Mouse (Mus musculus) adrenal gland, adult (tissue): ENCODE results near the gene Med23.

Experiments used
- DNase-seq, 2 experiments: peaks; one replicate each; pipeline ENCODE4 v3.0.0; 2022 to 2023; ENCODE audit warnings: low spot score in 1 of 2; ENCODE audit not compliant: inconsistent age in 2 of 2

Med23 gene

DNA sequence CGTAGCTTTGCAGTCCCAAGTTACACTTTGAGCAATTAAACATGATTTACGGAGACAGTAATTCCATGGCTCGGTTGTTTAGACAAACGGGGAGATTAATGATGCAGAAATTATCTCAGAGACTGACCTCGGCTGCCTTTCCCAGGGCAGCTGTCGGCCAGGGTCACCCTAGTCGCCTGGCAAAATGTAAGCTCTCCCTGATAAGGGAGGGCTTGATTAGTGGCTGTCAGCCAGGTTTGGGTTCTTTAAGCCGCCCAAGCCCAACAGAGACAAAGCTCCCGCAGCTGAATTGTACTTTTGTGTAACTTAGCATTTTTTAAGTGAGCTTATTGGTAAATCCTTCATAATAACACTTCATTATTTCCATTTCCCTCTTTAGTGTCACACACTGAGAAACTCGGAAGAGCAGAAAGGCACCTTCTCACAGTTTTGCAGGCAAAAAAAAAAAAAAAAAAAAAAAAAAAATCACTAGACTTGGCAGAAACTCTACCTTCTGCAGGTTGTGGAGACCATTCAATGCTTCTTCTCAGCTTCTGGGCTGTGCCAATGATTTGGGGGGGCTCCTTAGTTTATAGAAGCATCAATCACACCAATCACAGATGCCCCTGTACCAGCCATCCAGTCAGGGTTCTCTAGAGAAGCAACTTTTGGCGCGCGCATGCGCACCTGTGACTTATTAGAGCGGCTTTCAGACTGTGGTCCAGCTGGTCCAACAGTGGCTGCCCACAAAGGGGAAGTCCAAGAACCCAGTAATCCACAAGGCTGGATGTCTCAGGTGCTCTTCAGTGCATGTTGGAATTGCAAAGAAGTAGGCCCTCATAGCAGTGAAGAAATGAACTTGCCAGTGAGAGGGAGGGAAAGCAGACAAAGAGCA lies 89.5 kb downstream of the Med23 start:
- DNase-seq = peak; percentile 37 to 86

DNA sequence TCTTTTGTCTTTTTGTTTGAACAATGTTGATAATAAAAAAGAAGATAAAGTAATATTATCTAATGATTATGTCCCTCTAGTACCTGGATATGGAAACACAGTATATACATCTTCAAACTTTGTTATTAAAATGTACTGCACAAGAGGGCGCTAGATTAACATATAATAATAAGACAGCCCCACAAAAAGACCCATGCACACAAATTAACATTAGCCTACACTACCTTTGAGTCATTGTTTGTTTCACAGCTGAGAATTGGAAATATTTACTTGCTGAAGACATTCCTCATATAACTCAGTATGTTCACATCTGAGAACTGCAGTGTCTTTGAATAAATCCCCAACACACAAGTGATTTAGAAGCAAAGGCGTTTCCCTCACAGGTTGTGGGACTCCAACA lies 91.3 kb downstream of the Med23 start:
- DNase-seq = peak in 1 of 2 experiments; percentile 72

DNA sequence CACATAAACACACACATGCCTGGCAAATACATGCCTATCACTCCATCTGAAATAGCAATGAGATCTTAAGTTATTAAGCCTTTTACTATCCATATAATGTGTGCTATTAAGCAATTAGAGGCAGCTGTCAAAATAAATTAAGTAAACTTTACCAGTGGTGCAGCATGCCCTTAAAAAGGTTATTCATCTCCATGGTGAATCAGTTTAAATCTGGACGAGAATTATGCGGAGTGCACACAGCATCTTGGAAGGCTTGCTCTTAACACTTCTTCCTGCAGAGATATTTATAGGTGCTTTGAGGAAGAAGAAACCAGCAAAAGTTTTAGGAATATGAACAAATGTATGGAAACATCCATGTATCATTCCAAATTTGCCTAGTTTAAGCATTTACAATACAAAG lies 92.1 kb downstream of the Med23 start:
- no peak for DNase-seq
